Mouse (Mus musculus): ENCODE data around the gene B3galt1.

DNA sequence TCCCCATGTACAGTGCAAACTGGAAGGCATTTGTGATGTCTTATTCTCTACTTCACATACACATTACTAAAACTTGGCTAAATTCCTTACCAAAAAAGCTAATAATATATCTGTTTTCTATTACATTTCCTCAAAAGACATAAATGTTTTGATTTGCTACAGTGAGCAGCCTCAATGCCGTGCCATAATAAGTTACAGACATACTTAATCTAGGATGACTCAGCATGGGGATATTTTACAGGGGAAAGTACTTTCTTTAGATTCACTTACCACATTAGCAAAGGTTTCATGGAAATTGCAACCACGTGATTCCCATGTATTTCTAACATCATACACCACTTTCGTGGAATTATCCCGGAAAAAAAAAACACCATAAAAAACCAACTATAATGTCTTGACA lies 495.7 kb downstream of the B3galt1 start:
- TF ChIP-seq ELF1 (IDR thresholded peaks at IDR 0.05; ENCODE audit: low read depth, low read length) (no peak), TAL1 (IDR thresholded peaks at IDR 0.05; ENCODE audit: low read length) (no peak), ZMIZ1 (IDR thresholded peaks at IDR 0.05; ENCODE audit: low read depth, low read length) (no peak)

Data from MEL (cell line).